Mouse (Mus musculus) hindbrain, embryonic 15.5 days (tissue): Measurements from ENCODE around the gene Myl4. TPM values are rescaled to one million over a fixed set of nuclear protein-coding genes. Genes with fewer than 3 reads are reported as not detected.
"Not testable (repeated sequence)": the region's sequence is repeated elsewhere in the genome, so short reads cannot be mapped to it uniquely, and the experiment has no call there.

ENCODE experiments used
- ATAC-seq: fragments of 200-750 bp; cut with Nextera tagmentation; 2 replicates; pipeline ENCODE4 v1.8.0; 2017; ENCODE audit warnings: low read depth, moderate number of reproducible peaks, moderate TSS enrichment; ENCODE audit not compliant: low FRiP score
- H3K27ac ChIP-seq: fragments of 300-500 bp; sonication (generic); replicated peaks from 2 replicates; pipeline ENCODE4 v1.5.1; 2015; ENCODE audit warnings: mild to moderate bottlenecking, inconsistent platforms
- H3K27me3 ChIP-seq: fragments of 300-500 bp; sonication (generic); 2 replicates; pipeline ENCODE4 v1.6.1; 2015; ENCODE audit warnings: control low read depth, inconsistent platforms
- H3K36me3 ChIP-seq: fragments of 300-500 bp; sonication (generic); 2 replicates; pipeline ENCODE4 v1.6.1; 2015; ENCODE audit warnings: control low read depth, inconsistent platforms
- H3K4me1 ChIP-seq: fragments of 300-500 bp; sonication (generic); replicated peaks from 2 replicates; pipeline ENCODE4 v1.6.1; 2015; ENCODE audit warnings: control low read depth, inconsistent platforms
- H3K4me2 ChIP-seq: fragments of 300-500 bp; sonication (generic); 2 replicates; pipeline ENCODE4 v1.6.1; 2015; ENCODE audit warnings: moderate library complexity, mild to moderate bottlenecking, inconsistent platforms
- H3K4me3 ChIP-seq: fragments of 300-500 bp; sonication (generic); 2 replicates; pipeline ENCODE4 v1.5.1; 2015; ENCODE audit warnings: mild to moderate bottlenecking, inconsistent platforms
- H3K9ac ChIP-seq: fragments of 300-500 bp; sonication (generic); 2 replicates; pipeline ENCODE4 v1.6.1; 2015; ENCODE audit warnings: inconsistent platforms
- H3K9me3 ChIP-seq: fragments of 300-500 bp; sonication (generic); 2 replicates; pipeline ENCODE4 v1.6.1; 2016; ENCODE audit warnings: control low read depth, inconsistent platforms
- WGBS: fragments of 180-500 bp; shearing (Covaris S2); methylation state at CpG from one replicate; pipeline ENCODE4 v1.1.7; 2015; 5-methylcytosine and 5-hydroxymethylcytosine counted together
- polyA plus RNA-seq: library from polyadenylated mRNA; unstranded; fragments of >200 nt; fragmentation: Nextera tagmentation; extraction: Ambion mirVana; gene quantifications from 2 replicates; pipeline ENCODE4 v1.2.1, GENCODE M21; 2015

Gene Myl4
- polyA plus RNA-seq, 1 experiment from 2014 or later = 2.8 TPM

DNA sequence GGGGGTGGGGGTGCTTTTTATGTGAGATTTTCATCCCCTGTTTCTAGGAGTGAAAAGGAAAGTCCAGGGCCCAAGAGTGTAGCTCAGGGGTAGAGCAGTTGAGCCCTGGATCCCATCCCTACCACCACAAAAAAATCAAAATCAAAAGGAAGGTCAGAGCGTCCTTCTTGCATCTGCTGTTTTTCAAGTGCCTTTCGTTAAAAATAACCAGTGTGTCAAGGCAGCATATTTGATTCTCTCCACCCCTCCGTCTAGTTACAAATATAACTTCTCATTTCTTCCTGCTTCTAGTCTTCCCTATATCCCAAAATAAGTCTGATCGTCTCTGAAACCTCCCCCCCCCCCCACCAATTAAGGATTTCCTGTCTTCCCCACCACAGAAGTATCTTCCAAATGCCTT, 7.6 kb downstream of the Myl4 start:
- ATAC-seq = no peak
- Histone ChIP-seq H3K9me3 (no peaks in the 10 kb centered on the region), H3K4me3 (no peak overlapping the region), H3K36me3 (no peaks in the 10 kb centered on the region), H3K27ac (no peak overlapping the region), H3K4me1 (no peaks in the 10 kb centered on the region), H3K4me2 (no peak overlapping the region), H3K27me3 (no peaks in the 10 kb centered on the region), H3K9ac (no peak overlapping the region)
- 87% methylated on average over 4 of the region's 4 CpGs for WGBS

DNA sequence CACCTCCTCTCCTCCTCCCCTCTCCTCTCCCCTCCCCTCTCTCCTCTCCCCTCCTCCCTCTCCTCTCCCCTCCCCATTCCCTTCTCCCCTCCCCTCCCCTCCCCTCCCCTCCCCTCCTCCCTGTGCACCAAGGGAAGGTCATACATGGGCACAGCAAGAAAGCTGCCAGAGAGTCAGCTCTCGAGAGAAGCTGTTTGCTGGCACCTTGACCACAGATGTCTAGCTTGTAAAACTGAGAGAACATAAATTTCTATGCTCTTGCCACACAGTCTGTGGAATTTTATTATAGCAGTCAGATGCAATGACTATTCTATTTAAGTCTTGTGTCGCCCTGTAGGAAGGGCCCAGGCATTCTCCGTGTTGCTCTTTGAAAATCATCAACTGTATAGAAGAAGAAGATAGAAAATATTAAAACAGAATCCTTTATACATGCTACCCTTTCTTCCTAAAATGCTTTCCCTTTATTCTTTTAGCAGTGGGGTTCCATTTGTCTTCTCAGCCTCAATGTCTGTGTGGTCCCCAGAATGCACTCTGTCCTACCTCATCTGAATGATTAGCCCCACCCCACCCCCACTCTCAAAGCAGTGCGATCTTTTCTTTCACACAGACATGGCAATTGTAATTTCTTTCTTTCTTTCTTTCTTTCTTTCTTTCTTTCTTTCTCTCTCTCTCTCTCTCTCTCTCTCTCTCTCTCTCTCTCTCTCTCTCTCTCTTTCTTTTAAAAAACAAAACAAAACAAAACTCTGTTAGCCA, 8.4 kb downstream of the Myl4 start:
- no peak overlapping the region for H3K4me2 ChIP-seq
- H3K9me3 ChIP-seq = no peaks in the 10 kb centered on the region
- ATAC-seq = no peak
- WGBS = 49% methylated on average over 4 of the region's 4 CpGs
- no peaks in the 10 kb centered on the region for H3K27me3 ChIP-seq
- H3K4me1 ChIP-seq = no peaks in the 10 kb centered on the region
- H3K27ac ChIP-seq = no peak overlapping the region
- H3K4me3 ChIP-seq = no peak overlapping the region
- no peaks in the 10 kb centered on the region for H3K36me3 ChIP-seq
- no peak overlapping the region for H3K9ac ChIP-seq

DNA sequence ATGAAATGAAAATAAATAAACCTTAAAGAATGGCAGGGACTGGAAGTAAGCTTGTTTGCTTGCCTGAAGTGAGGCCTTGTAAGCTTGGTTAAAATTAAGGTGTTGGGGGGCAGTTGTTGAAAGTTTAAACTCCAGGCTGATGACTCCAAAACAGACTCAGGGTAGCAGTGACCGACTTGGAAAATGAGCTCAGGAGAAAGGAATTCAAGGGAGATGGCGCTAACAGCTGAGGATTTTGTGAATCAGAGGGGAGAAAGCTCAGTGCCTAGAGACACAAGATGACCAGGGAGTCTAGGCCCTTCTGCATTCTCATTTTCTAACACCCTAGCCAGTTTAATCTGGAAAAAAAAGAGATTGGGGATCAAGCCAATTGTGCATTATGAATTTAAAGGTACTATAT, 10.5 kb downstream of the Myl4 start:
- Histone ChIP-seq H3K27me3 (no peaks in the 10 kb centered on the region), H3K4me1 (no peaks in the 10 kb centered on the region), H3K9me3 (no peaks in the 10 kb centered on the region), H3K9ac (no peak overlapping the region), H3K36me3 (no peaks in the 10 kb centered on the region), H3K4me2 (no peak overlapping the region), H3K27ac (no peak overlapping the region), H3K4me3 (no peak overlapping the region)
- no peak for ATAC-seq
- WGBS = 67% methylated on average over 2 of the region's 2 CpGs

DNA sequence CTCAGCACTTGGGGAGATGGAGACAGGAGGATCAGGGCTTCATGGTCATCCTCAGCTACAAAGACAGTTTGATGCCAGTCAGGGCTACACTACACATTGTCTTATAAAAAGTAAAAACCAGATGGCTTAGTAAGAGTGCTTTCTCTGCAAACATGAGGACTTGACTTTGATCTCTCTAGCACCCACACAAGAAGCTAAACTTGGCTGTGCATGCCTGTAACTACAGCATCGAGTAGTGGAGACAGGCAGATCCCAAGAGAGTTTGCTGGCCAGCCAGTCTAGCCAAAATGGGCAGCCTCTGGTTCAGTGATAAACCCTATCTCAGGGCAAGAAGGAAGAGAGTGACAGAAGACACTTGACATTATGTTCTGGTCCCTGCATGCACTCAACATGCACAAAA, 13.0 kb downstream of the Myl4 start:
- H3K4me2 ChIP-seq = no peak overlapping the region
- H3K4me1 ChIP-seq = no peaks in the 10 kb centered on the region
- no peak for ATAC-seq
- no peak overlapping the region for H3K27ac ChIP-seq
- H3K4me3 ChIP-seq = no peak overlapping the region
- no peaks in the 10 kb centered on the region for H3K36me3 ChIP-seq
- 79% methylated on average over 1 of the region's 1 CpGs for WGBS
- H3K27me3 ChIP-seq = no peaks in the 10 kb centered on the region
- no peak overlapping the region for H3K9ac ChIP-seq
- H3K9me3 ChIP-seq = no peaks in the 10 kb centered on the region

DNA sequence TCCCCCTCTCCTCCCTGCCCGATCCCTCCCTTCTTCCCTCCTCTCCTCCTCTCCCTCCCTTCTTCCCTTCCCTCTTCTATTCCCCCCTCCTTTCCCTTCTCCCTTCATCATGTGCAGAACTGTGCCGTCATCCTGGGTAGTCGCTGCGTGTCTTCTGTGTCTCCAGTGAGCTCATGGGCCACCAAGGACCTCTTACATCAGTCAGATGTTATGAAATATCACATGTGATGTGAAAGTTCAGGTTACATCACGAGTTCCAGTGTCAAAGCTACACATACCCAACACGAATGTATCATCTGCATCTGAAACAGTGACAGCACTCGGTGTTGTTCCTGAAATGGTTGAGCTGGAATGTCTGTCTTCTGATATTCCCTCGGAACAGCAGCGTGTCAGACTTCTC, 14.7 kb downstream of the Myl4 start:
- no peaks in the 10 kb centered on the region for H3K36me3 ChIP-seq
- WGBS = 84% methylated on average over 9 of the region's 9 CpGs
- no peak overlapping the region for H3K9ac ChIP-seq
- ATAC-seq = no peak
- no peak overlapping the region for H3K4me3 ChIP-seq
- no peaks in the 10 kb centered on the region for H3K9me3 ChIP-seq
- no peak overlapping the region for H3K4me2 ChIP-seq
- no peaks in the 10 kb centered on the region for H3K4me1 ChIP-seq
- no peak overlapping the region for H3K27ac ChIP-seq
- no peaks in the 10 kb centered on the region for H3K27me3 ChIP-seq

DNA sequence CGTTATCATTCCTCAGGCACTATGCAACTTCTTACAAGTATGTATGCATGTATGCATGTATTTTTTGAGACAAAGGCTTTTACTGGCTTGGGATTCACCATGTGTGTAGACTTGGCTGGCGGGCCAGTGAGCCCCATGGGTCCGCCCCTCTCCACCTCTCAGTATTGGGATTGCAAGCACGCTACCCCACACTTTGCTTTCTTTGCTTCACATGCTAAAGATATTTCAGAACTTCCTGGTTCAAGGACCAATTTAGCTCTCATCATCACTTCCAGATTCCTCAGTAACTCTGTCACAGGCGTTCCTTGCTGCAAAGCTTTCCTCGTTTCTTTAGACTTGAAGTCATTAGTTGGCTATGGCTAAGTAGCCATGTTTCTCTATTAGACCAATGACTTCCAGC, 15.6 kb downstream of the Myl4 start:
- H3K36me3 ChIP-seq = no peaks in the 10 kb centered on the region
- WGBS = 86% methylated on average over 6 of the region's 6 CpGs
- no peaks in the 10 kb centered on the region for H3K4me1 ChIP-seq
- no peak overlapping the region for H3K4me2 ChIP-seq
- H3K9ac ChIP-seq = no peak overlapping the region
- no peaks in the 10 kb centered on the region for H3K27me3 ChIP-seq
- no peak for ATAC-seq
- H3K9me3 ChIP-seq = no peaks in the 10 kb centered on the region
- no peak overlapping the region for H3K27ac ChIP-seq
- no peak overlapping the region for H3K4me3 ChIP-seq

DNA sequence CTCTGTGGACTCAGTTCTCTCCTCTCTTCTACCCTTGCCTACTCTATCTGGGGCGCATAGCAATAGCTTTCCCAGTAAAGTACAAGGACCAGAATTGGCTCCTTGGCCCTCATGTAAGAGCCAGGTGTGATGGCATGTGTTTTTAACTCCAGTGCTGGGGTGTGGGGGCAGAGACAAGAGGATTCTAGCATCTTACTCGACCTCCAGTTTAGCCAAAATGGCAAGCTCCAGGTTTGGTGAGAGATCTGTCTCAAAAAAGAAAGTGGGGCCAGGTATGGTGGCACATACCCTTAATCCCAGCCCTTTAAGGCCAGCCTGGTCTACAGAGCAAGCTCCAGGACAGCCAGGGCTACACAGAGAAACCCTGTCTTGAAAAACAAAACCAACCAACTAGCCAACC, 16.3 kb downstream of the Myl4 start:
- Histone ChIP-seq H3K4me2 (no peak overlapping the region), H3K27ac (no peak overlapping the region), H3K4me1 (peaks cover 4% of the 10 kb centered on the region; the same call in 1 of the 2 replicates), H3K36me3 (no peaks in the 10 kb centered on the region), H3K9me3 (no peaks in the 10 kb centered on the region), H3K27me3 (no peaks in the 10 kb centered on the region), H3K4me3 (no peak overlapping the region), H3K9ac (no peak overlapping the region)
- WGBS = 87% methylated on average over 2 of the region's 2 CpGs
- no peak for ATAC-seq

DNA sequence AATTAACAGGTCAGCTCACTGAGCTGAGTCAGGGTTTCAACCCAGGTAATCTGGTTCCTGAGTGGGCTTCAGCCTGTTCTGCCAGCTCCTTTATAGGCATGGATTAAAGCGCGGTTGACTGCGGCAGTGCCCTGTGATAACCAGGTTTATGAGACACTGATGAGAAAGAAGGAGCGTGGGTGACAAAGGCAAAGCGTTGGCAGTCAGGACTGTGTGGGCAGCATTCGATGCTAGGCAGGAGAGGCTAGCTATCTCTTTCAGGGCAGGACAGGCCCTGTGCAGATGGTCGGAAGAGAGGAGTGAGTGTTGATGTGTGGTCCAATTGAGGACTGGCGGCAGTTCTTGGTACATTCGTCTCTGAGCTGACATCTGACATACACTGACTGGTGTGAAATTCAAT, 17.3 kb downstream of the Myl4 start:
- no peak for ATAC-seq
- H3K36me3 ChIP-seq = no peaks in the 10 kb centered on the region
- 91% methylated on average over 9 of the region's 9 CpGs for WGBS
- H3K9me3 ChIP-seq = no peaks in the 10 kb centered on the region
- no peak overlapping the region for H3K27ac ChIP-seq
- peaks cover 4% of the 10 kb centered on the region; the same call in 1 of the 2 replicates for H3K4me1 ChIP-seq
- no peak overlapping the region for H3K4me2 ChIP-seq
- H3K4me3 ChIP-seq = no peak overlapping the region
- no peak overlapping the region for H3K9ac ChIP-seq
- peaks cover 6% of the 10 kb centered on the region; the same call in 1 of the 2 replicates for H3K27me3 ChIP-seq

DNA sequence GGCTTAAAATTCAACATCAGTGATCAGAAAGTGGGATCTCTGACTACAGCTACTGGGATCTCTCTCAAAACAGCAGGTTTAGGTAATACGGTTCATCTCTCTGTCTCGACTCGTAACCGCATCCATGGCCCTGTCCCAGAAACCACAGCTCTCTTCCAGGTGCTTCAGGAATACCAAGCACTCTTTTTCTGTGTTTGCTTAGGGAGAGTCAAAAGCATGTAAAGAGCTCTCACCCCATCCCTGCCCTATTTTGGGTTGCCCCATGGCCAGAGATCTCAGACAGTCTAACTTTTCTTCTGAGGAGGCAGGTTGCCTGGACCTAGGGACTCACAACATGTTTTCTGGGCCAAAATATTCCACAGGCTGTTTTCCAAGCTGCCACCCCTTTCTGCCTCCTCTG, 17.9 kb downstream of the Myl4 start:
- WGBS = 96% methylated on average over 4 of the region's 4 CpGs
- no peak for ATAC-seq
- H3K9me3 ChIP-seq = no peaks in the 10 kb centered on the region

DNA sequence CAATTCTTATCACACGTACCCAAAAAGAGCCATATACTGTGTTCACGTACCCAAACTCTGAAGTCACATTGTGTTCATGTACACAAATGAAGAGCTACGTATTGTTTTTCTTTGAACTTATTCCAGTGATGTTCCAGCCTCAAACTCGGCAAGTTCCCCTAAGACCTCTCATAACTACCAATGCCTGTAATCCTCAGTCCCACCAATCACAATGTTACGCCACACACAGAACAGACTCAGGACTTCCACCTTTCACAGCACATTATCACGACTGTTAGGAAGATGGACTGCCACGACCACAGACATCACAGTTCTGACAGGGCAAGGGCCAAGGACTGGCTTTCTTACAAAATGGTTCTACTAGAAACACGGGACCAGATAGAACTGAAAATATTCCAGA, 20.1 kb downstream of the Myl4 start:
- not testable (repeated sequence) for ATAC-seq, H3K27ac ChIP-seq, H3K4me2 ChIP-seq, H3K36me3 ChIP-seq, H3K4me3 ChIP-seq, H3K9me3 ChIP-seq, H3K9ac ChIP-seq, H3K4me1 ChIP-seq, H3K27me3 ChIP-seq
- 86% methylated on average over 8 of the region's 8 CpGs for WGBS

More for the DNA sequence above, 17.9 kb downstream of the Myl4 start:
- no peak overlapping the region for H3K4me2 ChIP-seq
- H3K9ac ChIP-seq = no peak overlapping the region
- peaks cover 6% of the 10 kb centered on the region; the same call in 1 of the 2 replicates for H3K27me3 ChIP-seq
- H3K36me3 ChIP-seq = no peaks in the 10 kb centered on the region
- no peak overlapping the region for H3K27ac ChIP-seq
- peaks cover 4% of the 10 kb centered on the region; the same call in 1 of the 2 replicates for H3K4me1 ChIP-seq
- no peak overlapping the region for H3K4me3 ChIP-seq

DNA sequence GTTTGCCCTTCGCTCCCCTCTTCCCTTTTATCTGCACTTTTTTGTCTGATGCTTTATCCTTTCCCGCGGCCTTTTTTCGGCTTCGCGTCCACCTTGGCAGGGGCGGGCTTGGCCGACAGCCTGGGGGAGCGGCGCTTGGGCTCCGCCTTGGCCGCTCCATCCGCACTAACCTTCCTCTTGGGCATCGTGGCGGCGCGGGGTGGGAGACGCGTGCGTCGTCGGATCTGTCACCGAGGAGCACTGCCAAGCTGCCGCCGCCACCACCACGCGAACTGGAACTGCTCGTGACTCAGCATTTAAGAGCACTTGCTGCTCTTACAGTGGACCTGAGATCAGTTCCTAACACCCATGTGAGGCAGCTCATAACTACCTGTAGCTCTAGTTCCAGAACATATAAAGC, 20.9 kb downstream of the Myl4 start:
- Histone ChIP-seq H3K4me3 (peak overlapping the region; percentile 40), H3K9ac (peak overlapping the region; percentile 26; the same call in 1 of the 2 replicates), H3K4me2 (peak overlapping the region; percentile 67)
- H3K27ac ChIP-seq, H3K27me3 ChIP-seq, H3K4me1 ChIP-seq, H3K9me3 ChIP-seq, H3K36me3 ChIP-seq: not testable (repeated sequence)
- ATAC-seq = 0 out of 2 replicates have a peak, but pooled peaks have one; percentile 30
- 4% methylated on average over 28 of the region's 28 CpGs for WGBS

DNA sequence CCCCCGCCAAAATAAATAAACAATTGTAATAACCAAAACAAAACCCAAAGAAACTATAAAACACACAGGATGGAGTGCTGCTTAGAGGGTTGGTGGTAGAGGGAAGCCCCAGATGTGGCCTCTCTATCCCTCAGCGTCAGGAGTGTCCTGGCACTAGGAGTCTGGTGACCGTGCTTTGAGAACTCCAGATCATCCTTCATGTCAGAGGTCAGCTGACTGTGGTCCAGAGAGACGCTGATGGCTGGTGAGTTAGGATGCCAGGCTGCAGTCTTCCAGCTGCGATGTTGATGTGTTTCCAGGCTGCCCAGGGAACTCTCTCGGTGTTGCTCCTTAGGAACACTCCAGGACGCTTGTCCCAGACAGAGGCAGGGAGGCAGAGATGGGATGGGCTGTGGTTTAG, 21.6 kb downstream of the Myl4 start:
- no peak for ATAC-seq
- no peak overlapping the region for H3K27ac ChIP-seq
- H3K9me3 ChIP-seq = no peaks in the 10 kb centered on the region
- H3K4me1 ChIP-seq = peaks cover 4% of the 10 kb centered on the region; the same call in 1 of the 2 replicates
- no peaks in the 10 kb centered on the region for H3K36me3 ChIP-seq
- H3K27me3 ChIP-seq = peaks cover 6% of the 10 kb centered on the region; the same call in 1 of the 2 replicates
- H3K4me2 ChIP-seq = no peak overlapping the region
- 49% methylated on average over 7 of the region's 7 CpGs for WGBS
- no peak overlapping the region for H3K4me3 ChIP-seq
- H3K9ac ChIP-seq = no peak overlapping the region

DNA sequence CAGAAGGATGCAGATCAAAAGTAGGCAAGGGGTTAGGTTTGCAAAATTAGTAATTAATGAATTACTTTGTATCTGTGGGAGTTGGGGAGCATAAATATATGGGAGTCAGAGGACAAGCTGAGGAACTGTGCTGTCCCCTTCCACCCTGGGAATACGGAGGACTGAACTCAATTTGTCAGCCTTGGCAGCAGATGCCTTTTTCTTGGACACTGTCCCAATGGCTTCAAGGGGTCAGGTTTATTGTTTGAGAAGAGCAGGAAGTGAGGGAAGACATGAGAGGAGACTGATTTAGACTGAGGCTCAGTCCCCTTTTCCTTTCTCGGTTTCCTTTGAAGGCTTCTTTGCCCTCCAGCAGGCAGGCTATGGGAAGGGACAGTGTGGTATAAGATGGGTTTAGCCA, 22.1 kb downstream of the Myl4 start:
- peaks cover 4% of the 10 kb centered on the region; the same call in 1 of the 2 replicates for H3K4me1 ChIP-seq
- no peak for ATAC-seq
- no peak overlapping the region for H3K4me2 ChIP-seq
- H3K36me3 ChIP-seq = no peaks in the 10 kb centered on the region
- H3K27me3 ChIP-seq = peaks cover 6% of the 10 kb centered on the region; the same call in 1 of the 2 replicates
- H3K9me3 ChIP-seq = no peaks in the 10 kb centered on the region
- WGBS = 60% methylated on average over 2 of the region's 2 CpGs
- H3K27ac ChIP-seq = no peak overlapping the region
- H3K4me3 ChIP-seq = no peak overlapping the region
- no peak overlapping the region for H3K9ac ChIP-seq
